Comparison of ENCODE assay signal across 9 mouse cellular contexts in genomic region chr10:81473003-81473451, GRCm38 (mm10). TPM values are rescaled to one million over a fixed set of nuclear protein-coding genes. Genes with fewer than 3 reads are reported as not detected.
DNase-seq lines count a peak whose midpoint lies in the region; ATAC-seq lines count a peak whose summit lies in the region.
"Had no signal": no experiment of that assay in that cellular context is flagged by ENCODE, and none has a peak within 500 bp of the region (broad histone marks: within the 10 kb centered on the region; RNA-seq: fewer than 3 reads in every experiment).

No protein-coding gene starts in this region.

- H3K4me3 ChIP-seq in embryonic facial prominence, embryonic 13.5 days, result no peak overlapping the region
- peak overlapping the region; percentile 45 for H3K4me3 ChIP-seq in midbrain, embryonic 15.5 days

- peaks cover 85% of the 10 kb centered on the region for H3K27me3 ChIP-seq in embryonic facial prominence, embryonic 13.5 days
- no peaks in the 10 kb centered on the region for H3K27me3 ChIP-seq in midbrain, embryonic 15.5 days (replicated peaks)

- H3K36me3 ChIP-seq in embryonic facial prominence, embryonic 13.5 days, result no peaks in the 10 kb centered on the region
- H3K36me3 ChIP-seq in midbrain, embryonic 15.5 days (replicated peaks), result peaks cover 6% of the 10 kb centered on the region; the same call in 1 of the 2 replicates

- ATAC-seq in embryonic facial prominence, embryonic 13.5 days (ENCODE audit: insufficient number of reproducible peaks, insufficient read depth, low FRiP score, low TSS enrichment, low read depth), result no peak
- peak; percentile 47 for ATAC-seq in inflammation-experienced regulatory T-cells, adult 6 months
- ATAC-seq in midbrain, embryonic 15.5 days (replicated peaks), result peak; percentile 87
- ATAC-seq in megakaryocyte, adult 5-6 weeks (ENCODE audit: poor library complexity, severe bottlenecking), result no peak

- DNase-seq in brain, adult 2 months (ENCODE audit: low read depth, low spot score), result peak; percentile 97
- peak; percentile 60 for DNase-seq in thymus, postnatal 25 days
- DNase-seq in urinary bladder, postnatal 14 days (ENCODE audit: low spot score), result no peak
- DNase-seq in MN1 (ENCODE audit: low spot score), result no peak

- peaks cover 8% of the 10 kb centered on the region; the same call in 1 of the 2 replicates for H3K4me1 ChIP-seq in embryonic facial prominence, embryonic 13.5 days
- peaks cover 60% of the 10 kb centered on the region for H3K4me1 ChIP-seq in midbrain, embryonic 15.5 days

- H3K4me2 ChIP-seq in embryonic facial prominence, embryonic 13.5 days, result 0 out of 2 replicates have a peak overlapping the region, but pooled peaks have one; percentile 14
- H3K4me2 ChIP-seq in midbrain, embryonic 15.5 days, result peak overlapping the region; percentile 77

- WGBS in embryonic facial prominence, embryonic 13.5 days, result 1% methylated on average over 22 of the region's 22 CpGs
- WGBS in midbrain, embryonic 15.5 days, result under 1% methylated on average over 21 of the region's 22 CpGs

- no peaks in the 10 kb centered on the region for H3K9me3 ChIP-seq in embryonic facial prominence, embryonic 13.5 days
- no peaks in the 10 kb centered on the region for H3K9me3 ChIP-seq in midbrain, embryonic 15.5 days

- H3K9ac ChIP-seq in embryonic facial prominence, embryonic 13.5 days, result no peak overlapping the region
- H3K9ac ChIP-seq in midbrain, embryonic 15.5 days, result peak overlapping the region; percentile 66

- no peak overlapping the region for H3K27ac ChIP-seq in embryonic facial prominence, embryonic 13.5 days
- peak overlapping the region; percentile 92 for H3K27ac ChIP-seq in midbrain, embryonic 15.5 days

RNA-seq across cellular contexts. Expression of gene Celf5, which starts 9.5 kb away (rescaled TPM):
- polyA plus RNA-seq in embryonic facial prominence, embryonic 13.5 days (2015; fragmentation: Nextera tagmentation; extraction: Ambion mirVana), result 2.1 and 2.5 TPM in 2 replicates
- 1 to 10 TPM; 1.1 to 1.4 (median 1.2) TPM for polyA plus RNA-seq in inflammation-experienced regulatory T-cells, adult 6 months (2017; shearing (Covaris generic))
- 106 and 109 TPM in 2 replicates for polyA plus RNA-seq in midbrain, embryonic 15.5 days (2015; fragmentation: Nextera tagmentation; extraction: Ambion mirVana)
- not detected in 2 replicates for total RNA-seq in megakaryocyte, adult 5-6 weeks (2015)
- total RNA-seq in megakaryocyte, adult 5-6 weeks (2017), result 0.24 TPM in 1 of 2 replicates, not detected in the other
- total RNA-seq: liver, adult 2 months had no signal
- polyA plus RNA-seq: liver, adult 2 months had no signal

RNA-seq across cellular contexts. Expression of gene Nfic, which starts 17.6 kb away (rescaled TPM):
- 87.0 and 96.1 TPM in 2 replicates for polyA plus RNA-seq in embryonic facial prominence, embryonic 13.5 days (2015; fragmentation: Nextera tagmentation; extraction: Ambion mirVana)
- 10 to 100 TPM; 13.8 to 17.2 (median 15.0) TPM for polyA plus RNA-seq in inflammation-experienced regulatory T-cells, adult 6 months (2017; shearing (Covaris generic))
- polyA plus RNA-seq in midbrain, embryonic 15.5 days (2015; fragmentation: Nextera tagmentation; extraction: Ambion mirVana), result 18.1 and 22.8 TPM in 2 replicates
- total RNA-seq in megakaryocyte, adult 5-6 weeks (2015), result 51.4 and 54.5 TPM in 2 replicates
- 6.2 and 8.6 TPM in 2 replicates for total RNA-seq in megakaryocyte, adult 5-6 weeks (2017)

RNA-seq across cellular contexts. Expression of gene Ncln, which starts 23.2 kb away (rescaled TPM):
- 82.3 and 87.9 TPM in 2 replicates for polyA plus RNA-seq in embryonic facial prominence, embryonic 13.5 days (2015; fragmentation: Nextera tagmentation; extraction: Ambion mirVana)
- 10 to 100 TPM; 34.3 to 41.1 (median 36.9) TPM for polyA plus RNA-seq in inflammation-experienced regulatory T-cells, adult 6 months (2017; shearing (Covaris generic))
- 69.7 and 73.8 TPM in 2 replicates for polyA plus RNA-seq in midbrain, embryonic 15.5 days (2015; fragmentation: Nextera tagmentation; extraction: Ambion mirVana)
- 55.8 and 62.8 TPM in 2 replicates for total RNA-seq in megakaryocyte, adult 5-6 weeks (2015)
- total RNA-seq in megakaryocyte, adult 5-6 weeks (2017), result 72.4 and 76.3 TPM in 2 replicates

RNA-seq across cellular contexts. Expression of gene S1pr4, which starts 26.9 kb away (rescaled TPM):
- polyA plus RNA-seq in embryonic facial prominence, embryonic 13.5 days (2015; fragmentation: Nextera tagmentation; extraction: Ambion mirVana), result 0.25 and 0.31 TPM in 2 replicates
- polyA plus RNA-seq in inflammation-experienced regulatory T-cells, adult 6 months (2017; shearing (Covaris generic)), result 10 to 100 TPM; 49.1 to 93.2 (median 50.3) TPM
- polyA plus RNA-seq in midbrain, embryonic 15.5 days (2015; fragmentation: Nextera tagmentation; extraction: Ambion mirVana), result 0.71 and 1.2 TPM in 2 replicates
- 22.8 and 23.9 TPM in 2 replicates for total RNA-seq in megakaryocyte, adult 5-6 weeks (2015)
- total RNA-seq in megakaryocyte, adult 5-6 weeks (2017), result 28.1 and 29.3 TPM in 2 replicates

RNA-seq across cellular contexts. Expression of gene Gna15, which starts 51.0 kb away (rescaled TPM):
- polyA plus RNA-seq in embryonic facial prominence, embryonic 13.5 days (2015; fragmentation: Nextera tagmentation; extraction: Ambion mirVana), result 2.0 and 2.1 TPM in 2 replicates
- 100 to 1,000 TPM in 1 of 3 experiments, 10 to 100 TPM in 2; 23.1 to 102 (median 24.3) TPM for polyA plus RNA-seq in inflammation-experienced regulatory T-cells, adult 6 months (2017; shearing (Covaris generic))
- polyA plus RNA-seq in midbrain, embryonic 15.5 days (2015; fragmentation: Nextera tagmentation; extraction: Ambion mirVana), result 0.96 and 1.1 TPM in 2 replicates
- total RNA-seq in megakaryocyte, adult 5-6 weeks (2015), result 34.3 and 35.9 TPM in 2 replicates
- 31.5 and 42.4 TPM in 2 replicates for total RNA-seq in megakaryocyte, adult 5-6 weeks (2017)

Comparison
In these comparisons a context has a peak if more than half of its experiments do, and no peak if none do; other contexts are left out.
1. DNase-seq: peak in brain, adult 2 months (single experiment) and thymus, postnatal 25 days (single experiment); none in urinary bladder, postnatal 14 days (single experiment) and MN1 (single experiment).
2. ATAC-seq: peak in inflammation-experienced regulatory T-cells, adult 6 months (single experiment) and midbrain, embryonic 15.5 days (single experiment); none in embryonic facial prominence, embryonic 13.5 days (single experiment) and megakaryocyte, adult 5-6 weeks (single experiment).
3. RNA of gene Celf5, which starts 9.5 kb away (polyA plus RNA-seq): 106 to 109 TPM in midbrain, embryonic 15.5 days; 2.1 to 2.5 TPM in embryonic facial prominence, embryonic 13.5 days and 1.1 to 1.4 TPM in inflammation-experienced regulatory T-cells, adult 6 months; every median in the first group is over 10 times any median in the second.